Mouse (Mus musculus) gastrocnemius, postnatal 14 days (tissue): ENCODE results near the gene Mx1. TPM values are rescaled to one million over a fixed set of nuclear protein-coding genes. Genes with fewer than 3 reads are reported as not detected.

ENCODE experiments used
- DNase-seq: peaks from one replicate; pipeline ENCODE4 v3.0.0; 2021; ENCODE audit warnings: mixed read lengths
- intact Hi-C: fragments of 180-260 bp; cut with DNase I; formaldehyde crosslinking; loops from one replicate; pipeline ENCODE4 v1.15.1; 2025; ENCODE audit warnings: low total_unique reads
- total RNA-seq, 2 experiments: library from RNA; stranded (reverse); gene quantifications; 2 replicates each; pipeline ENCODE4 v1.2.3; 2021

Mx1 gene
- total RNA-seq, 2 experiments from 2014 or later: 0.11 to 0.45 TPM

GRCm38 (mm10) chr16:97397945-97398531 lies 64.7 kb downstream of the Mx1 start:
- intact Hi-C loops: no loop called here

More at GRCm38 (mm10) chr16:97397945-97398531, 64.7 kb downstream of the Mx1 start:
- no peak for DNase-seq

Other genes starting within 250 kb of the Mx1 start
- gene Bace2, start 106.2 kb downstream of the Mx1 start, total RNA-seq: 10 to 100 TPM in 1 of 2 experiments, 1 to 10 TPM in 1; 6.1 to 10.2 TPM
- gene Fam3b, start 51.9 kb upstream of the Mx1 start, total RNA-seq: not detected
- not detected for gene Tmprss2, start 148.3 kb upstream of the Mx1 start, total RNA-seq